Mouse (Mus musculus) intestine, embryonic 16.5 days (tissue): Measurements from ENCODE around the gene Cpt1c. TPM values are rescaled to one million over a fixed set of nuclear protein-coding genes. Genes with fewer than 3 reads are reported as not detected.

Source experiments
- ATAC-seq: fragments of 200-750 bp; cut with Nextera tagmentation; 2 replicates; pipeline ENCODE4 v1.8.0; 2017; ENCODE audit warnings: moderate TSS enrichment, moderate library complexity
- H3K27ac ChIP-seq: fragments of 300-500 bp; sonication (generic); 2 replicates; pipeline ENCODE4 v1.5.1; 2014; ENCODE audit warnings: mild to moderate bottlenecking, low read length
- H3K27me3 ChIP-seq: fragments of 300-500 bp; sonication (generic); replicated peaks from 2 replicates; pipeline ENCODE4 v1.6.1; 2014; ENCODE audit warnings: low read length, control low read depth, mixed read lengths; ENCODE audit not compliant: control insufficient read depth, insufficient read depth
- H3K36me3 ChIP-seq: fragments of 300-500 bp; sonication (generic); 2 replicates; pipeline ENCODE4 v1.6.1; 2014; ENCODE audit warnings: low read length, control low read depth; ENCODE audit not compliant: control insufficient read depth, insufficient read depth
- H3K4me1 ChIP-seq: fragments of 300-500 bp; sonication (generic); 2 replicates; pipeline ENCODE4 v1.6.1; 2014; ENCODE audit warnings: low read length, control low read depth, mixed read lengths; ENCODE audit not compliant: control insufficient read depth, insufficient read depth
- H3K4me2 ChIP-seq: fragments of 300-500 bp; sonication (generic); 2 replicates; pipeline ENCODE4 v1.6.1; 2014; ENCODE audit warnings: low read depth, low read length, control low read depth
- H3K4me3 ChIP-seq: fragments of 300-500 bp; sonication (generic); 2 replicates; pipeline ENCODE4 v1.5.1; 2014; ENCODE audit warnings: mild to moderate bottlenecking, low read length
- H3K9ac ChIP-seq: fragments of 300-500 bp; sonication (generic); 2 replicates; pipeline ENCODE4 v1.6.1; 2014; ENCODE audit warnings: low read depth, low read length
- H3K9me3 ChIP-seq: fragments of 300-500 bp; sonication (generic); 2 replicates; pipeline ENCODE4 v1.6.1; 2016; ENCODE audit warnings: low read length, control low read depth; ENCODE audit not compliant: control insufficient read depth
- WGBS: fragments of 180-500 bp; shearing (Covaris S2); extraction: QIAGEN DNeasy Blood & Tissue Kit; methylation state at CpG from one replicate; pipeline ENCODE4 v1.1.7; 2014; 5-methylcytosine and 5-hydroxymethylcytosine counted together
- microRNA-seq: library from miRNA; unstranded; fragments of <30 nt; microRNA quantifications from one replicate; pipeline ENCODE4, GENCODE M21; 2016
- polyA plus RNA-seq: library from polyadenylated mRNA; unstranded; fragments of >200 nt; fragmentation: Nextera tagmentation; extraction: Ambion mirVana; gene quantifications from 2 replicates; pipeline ENCODE4 v1.2.1, GENCODE M21; 2015

Gene Cpt1c
- polyA plus RNA-seq, 1 experiment from 2014 or later, result 14.0 TPM

- H3K27me3 ChIP-seq, result no peaks in the 10 kb centered on the region
- H3K4me1 ChIP-seq, result peaks cover 7% of the 10 kb centered on the region; the same call in 1 of the 2 replicates
- H3K4me3 ChIP-seq, result no peak overlapping the region
- 90% methylated on average over 6 of the region's 6 CpGs for WGBS
- H3K27ac ChIP-seq, result no peak overlapping the region
- H3K9ac ChIP-seq, result no peak overlapping the region
- no peaks in the 10 kb centered on the region for H3K9me3 ChIP-seq
- ATAC-seq, result no peak
- H3K4me2 ChIP-seq, result no peak overlapping the region
- peaks cover 6% of the 10 kb centered on the region; the same call in 1 of the 2 replicates for H3K36me3 ChIP-seq
Measured at GRCm38 (mm10) chr7:44916191-44916590, 58.5 kb downstream of the Cpt1c start.

GRCm38 (mm10) chr7:44915314-44915713 lies 59.3 kb downstream of the Cpt1c start:
- Histone ChIP-seq H3K4me3 (no peak overlapping the region), H3K27me3 (no peaks in the 10 kb centered on the region), H3K4me2 (no peak overlapping the region), H3K9ac (no peak overlapping the region), H3K9me3 (no peaks in the 10 kb centered on the region), H3K27ac (no peak overlapping the region), H3K36me3 (peaks cover 6% of the 10 kb centered on the region; the same call in 1 of the 2 replicates), H3K4me1 (peaks cover 7% of the 10 kb centered on the region; the same call in 1 of the 2 replicates)
- 91% methylated on average over 9 of the region's 9 CpGs for WGBS
- no peak for ATAC-seq

- H3K27me3 ChIP-seq, result no peaks in the 10 kb centered on the region
- H3K4me1 ChIP-seq, result peaks cover 7% of the 10 kb centered on the region; the same call in 1 of the 2 replicates
- no peak overlapping the region for H3K27ac ChIP-seq
- no peak overlapping the region for H3K4me2 ChIP-seq
- H3K9ac ChIP-seq, result no peak overlapping the region
- no peaks in the 10 kb centered on the region for H3K9me3 ChIP-seq
- no peak for ATAC-seq
- peaks cover 9% of the 10 kb centered on the region for H3K36me3 ChIP-seq
- H3K4me3 ChIP-seq, result no peak overlapping the region
- WGBS, result 92% methylated on average over 2 of the region's 2 CpGs
Measured at GRCm38 (mm10) chr7:44914396-44914795, 60.3 kb downstream of the Cpt1c start.

Small RNA genes lying within 50 kb of the gene (microRNA-seq; reads per million reads assigned to microRNA genes)
- not detected for gene Mir7054

Other genes with a start within 250 kb of the Cpt1c start
- gene Vrk3, start 226.4 kb downstream of the Cpt1c start, polyA plus RNA-seq, result 47.3 and 48.5 TPM in 2 replicates
- 1.8 and 2.0 TPM in 2 replicates for gene Zfp473, start 223.8 kb downstream of the Cpt1c start, polyA plus RNA-seq
- gene Nup62, start 158.8 kb downstream of the Cpt1c start, polyA plus RNA-seq, result 78.7 and 87.8 TPM in 2 replicates
- 1.5 and 1.8 TPM in 2 replicates for gene Il4i1, start 158.5 kb downstream of the Cpt1c start, polyA plus RNA-seq
- 4.9 and 5.5 TPM in 2 replicates for gene Atf5, start 158.2 kb downstream of the Cpt1c start, polyA plus RNA-seq
- gene Akt1s1, start 125.9 kb downstream of the Cpt1c start, polyA plus RNA-seq, result 105 and 107 TPM in 2 replicates
- 73.6 and 77.9 TPM in 2 replicates for gene Tbc1d17, start 125.8 kb downstream of the Cpt1c start, polyA plus RNA-seq
- gene Pnkp, start 117.7 kb downstream of the Cpt1c start, polyA plus RNA-seq, result 26.6 and 30.6 TPM in 2 replicates
- gene Ptov1, start 105.1 kb downstream of the Cpt1c start, polyA plus RNA-seq, result 71.8 and 159 TPM in 2 replicates
- gene Med25, start 82.1 kb downstream of the Cpt1c start, polyA plus RNA-seq, result 86.6 and 98.5 TPM in 2 replicates
- gene Fuz, start 78.8 kb downstream of the Cpt1c start, polyA plus RNA-seq, result 18.2 and 19.4 TPM in 2 replicates
- 56.8 and 61.2 TPM in 2 replicates for gene Ap2a1, start 45.4 kb downstream of the Cpt1c start, polyA plus RNA-seq
- gene Tsks, start 31.6 kb downstream of the Cpt1c start, polyA plus RNA-seq, result 0.28 TPM in 1 of 2 replicates, not detected in the other
- gene Prmt1, start 11.7 kb upstream of the Cpt1c start, polyA plus RNA-seq, result 363 and 439 TPM in 2 replicates
- gene Irf3, start 22.8 kb upstream of the Cpt1c start, polyA plus RNA-seq, result 96.1 and 115 TPM in 2 replicates
- 33.0 and 36.9 TPM in 2 replicates for gene Bcl2l12, start 23.9 kb upstream of the Cpt1c start, polyA plus RNA-seq
- 20.1 and 23.2 TPM in 2 replicates for gene Scaf1, start 41.5 kb upstream of the Cpt1c start, polyA plus RNA-seq
- 61.4 and 62.6 TPM in 2 replicates for gene Rras, start 43.1 kb upstream of the Cpt1c start, polyA plus RNA-seq
- 6.3 and 6.4 TPM in 2 replicates for gene Prr12, start 78.0 kb upstream of the Cpt1c start, polyA plus RNA-seq
- 54.0 and 56.0 TPM in 2 replicates for gene Nosip, start 87.6 kb upstream of the Cpt1c start, polyA plus RNA-seq
- gene Prrg2, start 87.8 kb upstream of the Cpt1c start, polyA plus RNA-seq, result 38.3 and 40.4 TPM in 2 replicates
- 237 and 260 TPM in 2 replicates for gene Rcn3, start 117.4 kb upstream of the Cpt1c start, polyA plus RNA-seq
- gene Fcgrt, start 129.0 kb upstream of the Cpt1c start, polyA plus RNA-seq, result 334 and 458 TPM in 2 replicates
- 1,613 and 1,701 TPM in 2 replicates for gene Rps11, start 149.6 kb upstream of the Cpt1c start, polyA plus RNA-seq
- 1,233 and 1,311 TPM in 2 replicates for gene Rpl13a, start 153.9 kb upstream of the Cpt1c start, polyA plus RNA-seq
- 0.20 TPM in 1 of 2 replicates, not detected in the other for gene Gm45713, start 161.4 kb upstream of the Cpt1c start, polyA plus RNA-seq
- 2.2 and 2.5 TPM in 2 replicates for gene Flt3l, start 161.6 kb upstream of the Cpt1c start, polyA plus RNA-seq
- 90.9 and 96.5 TPM in 2 replicates for gene Pih1d1, start 179.5 kb upstream of the Cpt1c start, polyA plus RNA-seq
- 106 and 110 TPM in 2 replicates for gene Aldh16a1, start 179.7 kb upstream of the Cpt1c start, polyA plus RNA-seq
- gene Slc17a7, start 189.1 kb upstream of the Cpt1c start, polyA plus RNA-seq, result 0.13 TPM in 1 of 2 replicates, not detected in the other
- gene Gfy, start 204.7 kb upstream of the Cpt1c start, polyA plus RNA-seq, result not detected in 2 replicates
- not detected in 2 replicates for gene Pth2, start 206.1 kb upstream of the Cpt1c start, polyA plus RNA-seq
- gene Ccdc155, start 230.0 kb upstream of the Cpt1c start, polyA plus RNA-seq, result 0.44 and 0.62 TPM in 2 replicates
- 0.86 and 1.3 TPM in 2 replicates for gene Dkkl1, start 237.3 kb upstream of the Cpt1c start, polyA plus RNA-seq
- gene Tead2, start 240.9 kb upstream of the Cpt1c start, polyA plus RNA-seq, result 69.6 and 82.1 TPM in 2 replicates